Mouse (Mus musculus): ENCODE results near the gene Nckap5.

The Nckap5 gene

GRCm38 (mm10) chr1:126700063-126700977 lies 130.3 kb downstream of the Nckap5 start:
- no peak for DNase-seq

- no peak for DNase-seq
Observed at GRCm38 (mm10) chr1:126693585-126693984, 137.0 kb downstream of the Nckap5 start.

GRCm38 (mm10) chr1:126688593-126688992 lies 142.0 kb downstream of the Nckap5 start:
- no peak for DNase-seq

GRCm38 (mm10) chr1:126686678-126687077 lies 143.9 kb downstream of the Nckap5 start:
- no peak for DNase-seq

GRCm38 (mm10) chr1:126683621-126684445 lies 146.8 kb downstream of the Nckap5 start:
- peak; percentile 85 for DNase-seq

- DNase-seq = no peak
Observed at GRCm38 (mm10) chr1:126681773-126682172, 148.8 kb downstream of the Nckap5 start.

- no peak for DNase-seq
Observed at GRCm38 (mm10) chr1:126679348-126679747, 151.3 kb downstream of the Nckap5 start.

- no peak for DNase-seq
Observed at GRCm38 (mm10) chr1:126677280-126677679, 153.3 kb downstream of the Nckap5 start.

GRCm38 (mm10) chr1:126676769-126677168 lies 153.8 kb downstream of the Nckap5 start:
- no peak for DNase-seq

- DNase-seq = no peak
Observed at GRCm38 (mm10) chr1:126675142-126675541, 155.5 kb downstream of the Nckap5 start.

- no peak for DNase-seq
Observed at GRCm38 (mm10) chr1:126673238-126673637, 157.4 kb downstream of the Nckap5 start.

- no peak for DNase-seq
Observed at GRCm38 (mm10) chr1:126670507-126670906, 160.1 kb downstream of the Nckap5 start.

- peak; percentile 46 for DNase-seq
Observed at GRCm38 (mm10) chr1:126660098-126660999, 170.2 kb downstream of the Nckap5 start.

- no peak for DNase-seq
Observed at GRCm38 (mm10) chr1:126658731-126659130, 171.9 kb downstream of the Nckap5 start.

GRCm38 (mm10) chr1:126656246-126656645 lies 174.4 kb downstream of the Nckap5 start:
- DNase-seq = no peak

- no peak for DNase-seq
Observed at GRCm38 (mm10) chr1:126652085-126652484, 178.5 kb downstream of the Nckap5 start.

- DNase-seq = no peak
Observed at GRCm38 (mm10) chr1:126650806-126651205, 179.8 kb downstream of the Nckap5 start.

GRCm38 (mm10) chr1:126642751-126643150 lies 187.8 kb downstream of the Nckap5 start:
- DNase-seq = no peak

- DNase-seq = no peak
Observed at GRCm38 (mm10) chr1:126639463-126639862, 191.1 kb downstream of the Nckap5 start.

- no peak for DNase-seq
Observed at GRCm38 (mm10) chr1:126637515-126637914, 193.1 kb downstream of the Nckap5 start.

- no peak for DNase-seq
Observed at GRCm38 (mm10) chr1:126626206-126626605, 204.4 kb downstream of the Nckap5 start.

- DNase-seq = no peak
Observed at GRCm38 (mm10) chr1:126622036-126622435, 208.6 kb downstream of the Nckap5 start.
